Mouse (Mus musculus) CD4-positive naive resting alpha-beta T cell, adult 76 days (primary cell): Measurements from ENCODE around the gene Cnn3. TPM values are rescaled to one million over a fixed set of nuclear protein-coding genes. Genes with fewer than 3 reads are reported as not detected.

ENCODE experiments used
- total RNA-seq: library from RNA; stranded (reverse); gene quantifications from one replicate; pipeline ENCODE4 v1.2.4, GENCODE M21; 2023

The Cnn3 gene
- total RNA-seq = 23.5 TPM

GRCm38 (mm10) chr3:121425861-121426620 is at the start of gene Cnn3:
Gene Cnn3 (plus strand): TSS chr3:121426497.

Other genes with a start within 250 kb of the Cnn3 start
- gene Tmem56, start 143.4 kb upstream of the Cnn3 start, total RNA-seq = not detected
- gene Alg14, start 134.7 kb upstream of the Cnn3 start, total RNA-seq = 13.3 TPM
- not detected for gene Slc44a3, start 105.9 kb downstream of the Cnn3 start, total RNA-seq
- gene 4930432M17Rik, start 244.3 kb downstream of the Cnn3 start, total RNA-seq = not detected